Comparison of ENCODE assay signal across 25 mouse cellular contexts in genomic region chr2:166018769-166019168, GRCm38 (mm10). TPM values are rescaled to one million over a fixed set of nuclear protein-coding genes. Genes with fewer than 3 reads are reported as not detected.
DNase-seq lines count a peak whose midpoint lies in the region; ATAC-seq and TF ChIP-seq lines count a peak whose summit lies in the region.
"Had no signal": no experiment of that assay in that cellular context is flagged by ENCODE, and none has a peak within 500 bp of the region (broad histone marks: within the 10 kb centered on the region; RNA-seq: fewer than 3 reads in every experiment).

No protein-coding gene starts in this region.

- TF ChIP-seq CTCF in gastrocnemius, adult 2 months (IDR thresholded peaks at IDR 0.05): no peak

- intact Hi-C loops in gastrocnemius, adult 2 months (cut with DNase I): no loop called here

- peak; percentile 52; the same call in 1 of the 2 replicates for ATAC-seq in granulocyte monocyte progenitor cell, adult 5-6 weeks (replicated peaks; ENCODE audit: poor library complexity, severe bottlenecking)
- ATAC-seq in megakaryocyte progenitor cell, adult 5-6 weeks (replicated peaks; ENCODE audit: poor library complexity): peak; percentile 34; the same call in 1 of the 2 replicates
- 0 out of 2 replicates have a peak, but pooled peaks have one; percentile 39 for ATAC-seq in neutrophil, adult 5-6 weeks (ENCODE audit: extremely low read depth, insufficient number of reproducible peaks, low FRiP score, poor library complexity, severe bottlenecking)
- ATAC-seq: activated CD4-positive, CD25-positive, alpha-beta regulatory T cell, adult 4 months; forebrain, embryonic 14.5 days; forebrain, postnatal 0 days; Patski had no signal

- 0 out of 2 replicates have a peak overlapping the region, but pooled peaks have one; percentile 16 for H3K27ac ChIP-seq in gastrocnemius, adult 2 months
- H3K27ac ChIP-seq: embryonic facial prominence, embryonic 13.5 days; embryonic facial prominence, embryonic 15.5 days; forebrain, embryonic 10.5 days; forebrain, embryonic 12.5 days had no signal

- DNase-seq in gastrocnemius, adult 2 months: no peak
- no peak for DNase-seq in gastrocnemius, postnatal 25 days
- no peak for DNase-seq in kidney, postnatal 25 days
- DNase-seq in left cerebral cortex, adult 8-10 months (ENCODE audit: low spot score in 2 of 2): no peak
- DNase-seq in gastrocnemius, adult 18-20 months (ENCODE audit: low spot score): no peak
- DNase-seq: adrenal gland, adult 8-10 months; adrenal gland, postnatal 14 days; adrenal gland, postnatal 36 days; cerebellum, adult 11-12 months; cerebellum, adult 2 months; cerebellum, adult 9-10 months; cerebellum, postnatal 10 days; cerebellum, postnatal 25 days; forebrain, postnatal 0 days had no signal

- H3K4me3 ChIP-seq in gastrocnemius, adult 2 months: no peak overlapping the region
- H3K4me3 ChIP-seq: embryonic facial prominence, embryonic 13.5 days; embryonic facial prominence, embryonic 15.5 days; erythroblast, embryonic 14.5 days; forebrain, embryonic 10.5 days; forebrain, embryonic 12.5 days had no signal

RNA-seq across cellular contexts. Expression of gene Ncoa3, which starts 26.3 kb away (rescaled TPM):
- 10 to 100 TPM; 21.0 to 24.8 TPM for total RNA-seq in gastrocnemius, adult 2 months (2021)
- 10 to 100 TPM; 11.3 to 13.5 TPM for total RNA-seq in gastrocnemius, postnatal 25 days (2021)
- 17.4 and 19.9 TPM in 2 replicates for total RNA-seq in granulocyte monocyte progenitor cell, adult 5-6 weeks (2014; fragmentation: Nextera tagmentation)
- total RNA-seq in granulocyte monocyte progenitor cell, adult 5-6 weeks (2017): 16.1 and 20.8 TPM in 2 replicates
- 16.2 and 17.7 TPM in 2 replicates for total RNA-seq in megakaryocyte progenitor cell, adult 5-6 weeks (2015)
- total RNA-seq in megakaryocyte progenitor cell, adult 5-6 weeks (2017): 12.0 and 18.2 TPM in 2 replicates
- total RNA-seq in neutrophil, adult 5-6 weeks (2017): 148 and 164 TPM in 2 replicates
- 10 to 100 TPM; 33.3 to 35.9 (median 34.5) TPM for total RNA-seq in left cerebral cortex, adult 8-10 months (2022)
- total RNA-seq in gastrocnemius, adult 18-20 months (2021): 10 to 100 TPM; 14.6 to 20.4 TPM
